Mouse (Mus musculus) heart, postnatal 36 days (tissue): ENCODE measurements around the gene Fryl. TPM values are rescaled to one million over a fixed set of nuclear protein-coding genes. Genes with fewer than 3 reads are reported as not detected.

Experiments
- DNase-seq, 2 experiments: peaks; one replicate each; pipeline ENCODE4 v3.0.0; 2021 to 2022
- intact Hi-C: fragments of 180-260 bp; cut with DNase I; formaldehyde crosslinking; loops from one replicate; pipeline ENCODE4 v1.15.1; 2025
- total RNA-seq, 2 experiments: library from RNA; stranded (reverse); gene quantifications; 2 replicates each; pipeline ENCODE4 v1.2.3; 2021

Gene Fryl
- total RNA-seq, result 10 to 100 TPM; 37.6 to 45.2 TPM

- peak; percentile 87 to 88 for DNase-seq
- intact Hi-C loops, result loop anchor here (5.0 kb wide), 1 partner anchor 34 kb away; no protein-coding TSS in a partner anchor
These were observed at the start of gene Fryl for GRCm38 (mm10) chr5:73256352-73257065. Gene Fryl (minus strand): TSS chr5:73256619.

- intact Hi-C loops, result no loop called here
- DNase-seq, result no peak
These were observed 48.1 kb upstream of the Fryl start for GRCm38 (mm10) chr5:73304507-73304906.

GRCm38 (mm10) chr5:73301601-73302307, 45.3 kb upstream of the Fryl start:
- no peak for DNase-seq
- intact Hi-C loops, result no loop called here

GRCm38 (mm10) chr5:73295916-73296315, 39.5 kb upstream of the Fryl start:
- intact Hi-C loops, result loop anchor here (10.0 kb wide), 2 partner anchors 199 to 381 kb away; partner anchors contain the start of gene Slain2
- no peak for DNase-seq

- intact Hi-C loops, result loop anchor here (10.0 kb wide), 2 partner anchors 200 to 380 kb away; partner anchors contain the start of gene Slain2
- no peak for DNase-seq
These were observed 38.6 kb upstream of the Fryl start for GRCm38 (mm10) chr5:73295016-73295415.

- intact Hi-C loops, result loop anchor here (1.0 to 10.0 kb wide), 5 partner anchors 38 to 379 kb away; partner anchors contain the start of gene Slain2
- DNase-seq, result no peak
These were observed 37.0 kb upstream of the Fryl start for GRCm38 (mm10) chr5:73293458-73293827.

- intact Hi-C loops, result loop anchor here (1.0 to 10.0 kb wide), 5 partner anchors 37 to 378 kb away; partner anchors contain the start of gene Slain2
- DNase-seq, result peak; percentile 92 to 97
These were observed 36.4 kb upstream of the Fryl start, which contains the start of gene Ociad1 for GRCm38 (mm10) chr5:73292502-73293457. Gene Ociad1 (plus strand): TSS chr5:73292784.

GRCm38 (mm10) chr5:73289900-73290299, 33.5 kb upstream of the Fryl start:
- intact Hi-C loops, result loop anchor here (5.0 to 10.0 kb wide), 4 partner anchors 83 to 375 kb away; partner anchors contain the start of gene Slain2
- DNase-seq, result no peak

- intact Hi-C loops, result no loop called here
- no peak for DNase-seq
These were observed 30.2 kb upstream of the Fryl start for GRCm38 (mm10) chr5:73286603-73287002.

GRCm38 (mm10) chr5:73285470-73285978, 29.1 kb upstream of the Fryl start:
- no peak for DNase-seq
- intact Hi-C loops, result no loop called here

GRCm38 (mm10) chr5:73284046-73284445, 27.6 kb upstream of the Fryl start:
- DNase-seq, result no peak
- intact Hi-C loops, result no loop called here

GRCm38 (mm10) chr5:73280567-73280850, 24.1 kb upstream of the Fryl start:
- no peak for DNase-seq
- intact Hi-C loops, result no loop called here

GRCm38 (mm10) chr5:73279732-73280566, 23.5 kb upstream of the Fryl start:
- intact Hi-C loops, result no loop called here
- no peak for DNase-seq

GRCm38 (mm10) chr5:73279190-73279589, 22.8 kb upstream of the Fryl start:
- intact Hi-C loops, result no loop called here
- DNase-seq, result no peak

GRCm38 (mm10) chr5:73274941-73275340, 18.5 kb upstream of the Fryl start:
- intact Hi-C loops, result loop anchor here (5.0 kb wide), 1 partner anchor 143 kb away; no protein-coding TSS in a partner anchor
- no peak for DNase-seq

GRCm38 (mm10) chr5:73273171-73273570, 16.8 kb upstream of the Fryl start:
- DNase-seq, result no peak
- intact Hi-C loops, result loop anchor here (5.0 kb wide), 1 partner anchor 141 kb away; no protein-coding TSS in a partner anchor

GRCm38 (mm10) chr5:73270612-73271011, 14.2 kb upstream of the Fryl start:
- DNase-seq, result no peak
- intact Hi-C loops, result loop anchor here (5.0 kb wide), 1 partner anchor 138 kb away; no protein-coding TSS in a partner anchor

GRCm38 (mm10) chr5:73268636-73269213, 12.3 kb upstream of the Fryl start:
- intact Hi-C loops, result no loop called here
- DNase-seq, result no peak

GRCm38 (mm10) chr5:73265460-73265859, 9.0 kb upstream of the Fryl start:
- intact Hi-C loops, result no loop called here
- no peak for DNase-seq
